Mouse (Mus musculus) bone marrow macrophage, adult 2 months (primary cell): Measurements from ENCODE around the gene Lcn5. TPM values are rescaled to one million over a fixed set of nuclear protein-coding genes. Genes with fewer than 3 reads are reported as not detected.
A peak's percentile ranks its signal among the peaks of the same experiment; 100 is the strongest.

Experiments
- H3K27ac ChIP-seq: 2 replicates; pipeline ENCODE4 v1.5.1; 2012; ENCODE audit warnings: low read depth, low read length; ENCODE audit not compliant: insufficient read depth
- H3K4me1 ChIP-seq: 2 replicates; pipeline ENCODE4 v1.6.1; 2012; ENCODE audit warnings: low read length; ENCODE audit not compliant: control insufficient read depth, insufficient read depth
- H3K4me3 ChIP-seq: 2 replicates; pipeline ENCODE4 v1.5.1; 2012; ENCODE audit warnings: mild to moderate bottlenecking, low read length, moderate library complexity; ENCODE audit not compliant: insufficient read depth
- CTCF ChIP-seq: IDR thresholded peaks from 2 replicates; pipeline ENCODE4 v1.5.1; 2012; ENCODE audit warnings: low read depth, mild to moderate bottlenecking, low read length, moderate library complexity
- POLR2A ChIP-seq: IDR thresholded peaks from 2 replicates; pipeline ENCODE4 v1.6.1; 2012; ENCODE audit warnings: mild to moderate bottlenecking, low read depth, low read length, borderline replicate concordance
- polyA plus RNA-seq: library from polyadenylated mRNA; stranded (reverse); fragments of >200 nt; gene quantifications from 2 replicates; pipeline ENCODE4 v1.2.4, GENCODE M21; 2012; ENCODE audit not compliant: missing spikeins, insufficient read depth, insufficient read length

The Lcn5 gene
- polyA plus RNA-seq, 1 experiment: not detected

GRCm38 (mm10) chr2:25633616-25634015, 24.1 kb upstream of the Lcn5 start:
- no peak overlapping the region for H3K4me3 ChIP-seq
- H3K4me1 ChIP-seq: peaks cover 7% of the 10 kb centered on the region
- no peak for TF ChIP-seq POLR2A
- no peak for TF ChIP-seq CTCF
- no peak overlapping the region for H3K27ac ChIP-seq

GRCm38 (mm10) chr2:25634046-25634445, 23.7 kb upstream of the Lcn5 start:
- no peak for TF ChIP-seq CTCF
- no peak for TF ChIP-seq POLR2A

GRCm38 (mm10) chr2:25639890-25640289, 17.9 kb upstream of the Lcn5 start:
- TF ChIP-seq POLR2A: no peak
- peak; percentile 74 for TF ChIP-seq CTCF
- no peak overlapping the region for H3K27ac ChIP-seq
- H3K4me3 ChIP-seq: no peak overlapping the region
- H3K4me1 ChIP-seq: no peaks in the 10 kb centered on the region

More at GRCm38 (mm10) chr2:25634046-25634445, 23.7 kb upstream of the Lcn5 start:
- Histone ChIP-seq H3K27ac (no peak overlapping the region), H3K4me3 (no peak overlapping the region), H3K4me1 (0 out of 2 replicates have a peak, but pooled peaks cover 4% of the 10 kb centered on the region)

GRCm38 (mm10) chr2:25652902-25653301, 4.8 kb upstream of the Lcn5 start, which contains the start of gene Lcn8:
Gene Lcn8, plus strand, starts transcription at chr2:25653120.
- Histone ChIP-seq H3K27ac (no peak within 1 kb of the TSS), H3K4me3 (no peak within 1 kb of the TSS), H3K4me1 (no peaks in the 10 kb centered on the region)
- TF ChIP-seq CTCF: no peak
- no peak for TF ChIP-seq POLR2A

GRCm38 (mm10) chr2:25654502-25654901, 3.2 kb upstream of the Lcn5 start:
- TF ChIP-seq POLR2A (no peak), CTCF (no peak)
- Histone ChIP-seq H3K27ac (no peak overlapping the region), H3K4me3 (no peak overlapping the region), H3K4me1 (no peaks in the 10 kb centered on the region)

- no peak overlapping the region for H3K4me3 ChIP-seq
- H3K4me1 ChIP-seq: peaks cover 8% of the 10 kb centered on the region; the same call in 1 of the 2 replicates
- no peak overlapping the region for H3K27ac ChIP-seq
- TF ChIP-seq CTCF (no peak), POLR2A (no peak)
These were observed 1.1 kb upstream of the Lcn5 start for GRCm38 (mm10) chr2:25656691-25657090.

GRCm38 (mm10) chr2:25657246-25657645, 506 bp upstream of the Lcn5 start:
- peaks cover 8% of the 10 kb centered on the region; the same call in 1 of the 2 replicates for H3K4me1 ChIP-seq
- H3K27ac ChIP-seq: no peak overlapping the region
- no peak overlapping the region for H3K4me3 ChIP-seq
- no peak for TF ChIP-seq POLR2A
- TF ChIP-seq CTCF: no peak

GRCm38 (mm10) chr2:25660279-25660678, 2.5 kb downstream of the Lcn5 start:
- H3K27ac ChIP-seq: no peak overlapping the region

GRCm38 (mm10) chr2:25661245-25661970, 3.7 kb downstream of the Lcn5 start:
- Histone ChIP-seq H3K4me3 (no peak overlapping the region), H3K4me1 (peaks cover 8% of the 10 kb centered on the region; the same call in 1 of the 2 replicates), H3K27ac (no peak overlapping the region)
- no peak for TF ChIP-seq POLR2A
- no peak for TF ChIP-seq CTCF

More at GRCm38 (mm10) chr2:25660279-25660678, 2.5 kb downstream of the Lcn5 start:
- TF ChIP-seq CTCF: no peak
- no peak for TF ChIP-seq POLR2A
- no peak overlapping the region for H3K4me3 ChIP-seq
- H3K4me1 ChIP-seq: peaks cover 8% of the 10 kb centered on the region; the same call in 1 of the 2 replicates

GRCm38 (mm10) chr2:25663511-25663910, 5.8 kb downstream of the Lcn5 start:
- peaks cover 8% of the 10 kb centered on the region; the same call in 1 of the 2 replicates for H3K4me1 ChIP-seq
- TF ChIP-seq CTCF (peak; percentile 49; the same call in 1 of the 2 replicates), POLR2A (no peak)

More at GRCm38 (mm10) chr2:25663511-25663910, 5.8 kb downstream of the Lcn5 start:
- H3K4me3 ChIP-seq: no peak overlapping the region
- H3K27ac ChIP-seq: no peak overlapping the region
